ENCODE assay signal across 8 mouse cellular contexts in genomic region chr15:88732405-88733020, GRCm38 (mm10). TPM values are rescaled to one million over a fixed set of nuclear protein-coding genes. Genes with fewer than 3 reads are reported as not detected.
DNase-seq lines count a peak whose midpoint lies in the region; ATAC-seq and TF ChIP-seq lines count a peak whose summit lies in the region.

No protein-coding gene starts in this region.

- no peak for TF ChIP-seq POLR2A in liver, adult 2 months (IDR thresholded peaks at IDR 0.05; ENCODE audit: extremely low read depth, insufficient read depth, low read length)

- peak overlapping the region; percentile 50 for H3K27ac ChIP-seq in liver, adult 2 months (replicated peaks; ENCODE audit: insufficient read depth, low read depth, low read length)
- peak overlapping the region; percentile 97; the same call in 1 of the 2 replicates for H3K27ac ChIP-seq in embryonic facial prominence, embryonic 10.5 days (replicated peaks)
- peak overlapping the region; percentile 86; the same call in 1 of the 2 replicates for H3K27ac ChIP-seq in intestine, embryonic 14.5 days (ENCODE audit: low read depth)
- no peak overlapping the region for H3K27ac ChIP-seq in midbrain, postnatal 0 days (ENCODE audit: low read depth, low read length)

- H3K4me2 ChIP-seq in intestine, embryonic 14.5 days (ENCODE audit: low read length): peak overlapping the region; percentile 91
- H3K4me2 ChIP-seq in midbrain, postnatal 0 days (ENCODE audit: low read depth, low read length, poor library complexity, severe bottlenecking): peak overlapping the region; percentile 65

- no peak for DNase-seq in liver, adult 2 months (ENCODE audit: extremely low read depth, low read depth, low spot score)
- no peak for DNase-seq in liver
- DNase-seq in embryonic facial prominence, embryonic 10.5 days (ENCODE audit: low spot score): no peak
- DNase-seq in intestine, embryonic 14.5 days (ENCODE audit: low spot score): no peak
- DNase-seq in midbrain, postnatal 0 days (ENCODE audit: low spot score): no peak
- no peak for DNase-seq in adrenal gland, postnatal 36 days
- DNase-seq in urinary bladder, adult 18-20 months (ENCODE audit: low spot score in 2 of 2): no peak
- no peak for DNase-seq in layer of hippocampus, adult 9-10 months (ENCODE audit: low spot score)

- H3K36me3 ChIP-seq in liver, adult 2 months (ENCODE audit: control insufficient read depth, insufficient read depth, low read length): peaks cover 20% of the 10 kb centered on the region
- H3K36me3 ChIP-seq in embryonic facial prominence, embryonic 10.5 days (replicated peaks): peaks cover 42% of the 10 kb centered on the region
- peaks cover 23% of the 10 kb centered on the region for H3K36me3 ChIP-seq in intestine, embryonic 14.5 days (ENCODE audit: control insufficient read depth, insufficient read depth, low read length)
- H3K36me3 ChIP-seq in midbrain, postnatal 0 days (ENCODE audit: insufficient read depth, low read length): peaks cover 20% of the 10 kb centered on the region

- peaks cover 49% of the 10 kb centered on the region for H3K79me2 ChIP-seq in liver, adult 2 months (ENCODE audit: control insufficient read depth, insufficient read depth, low read length)

- H3K27me3 ChIP-seq in liver, adult 2 months (ENCODE audit: control insufficient read depth, insufficient read depth, low read length): no peaks in the 10 kb centered on the region
- H3K27me3 ChIP-seq in embryonic facial prominence, embryonic 10.5 days (replicated peaks; ENCODE audit: low read depth, poor library complexity, severe bottlenecking): no peaks in the 10 kb centered on the region
- no peaks in the 10 kb centered on the region for H3K27me3 ChIP-seq in intestine, embryonic 14.5 days (replicated peaks; ENCODE audit: control insufficient read depth, insufficient read depth, low read length)
- no peaks in the 10 kb centered on the region for H3K27me3 ChIP-seq in midbrain, postnatal 0 days (ENCODE audit: insufficient read depth, low read length)

- no peak for TF ChIP-seq CTCF in liver, adult 2 months (IDR thresholded peaks at IDR 0.05; ENCODE audit: low read depth, low read length)
- no peak for TF ChIP-seq CTCF in midbrain, postnatal 0 days (IDR thresholded peaks at IDR 0.05)

- peak overlapping the region; percentile 81 for H3K4me3 ChIP-seq in liver, adult 2 months (ENCODE audit: insufficient read depth, low read depth, low read length)
- peak overlapping the region; percentile 99 for H3K4me3 ChIP-seq in embryonic facial prominence, embryonic 10.5 days
- H3K4me3 ChIP-seq in intestine, embryonic 14.5 days (ENCODE audit: low read depth, low read length): peak overlapping the region; percentile 90
- peak overlapping the region; percentile 99 for H3K4me3 ChIP-seq in midbrain, postnatal 0 days (ENCODE audit: low read depth, low read length)

- 0 out of 2 replicates have a peak, but pooled peaks have one; percentile 2 for ATAC-seq in intestine, embryonic 14.5 days (replicated peaks; ENCODE audit: low FRiP score, low TSS enrichment, low read depth)
- no peak for ATAC-seq in midbrain, postnatal 0 days (ENCODE audit: low FRiP score)

- H3K9ac ChIP-seq in liver, adult 2 months (ENCODE audit: low read depth, low read length): peak overlapping the region; percentile 97
- H3K9ac ChIP-seq in intestine, embryonic 14.5 days (ENCODE audit: low read length): peak overlapping the region; percentile 92
- H3K9ac ChIP-seq in midbrain, postnatal 0 days (replicated peaks; ENCODE audit: low read length, poor library complexity, severe bottlenecking): peak overlapping the region; percentile 94; the same call in 1 of the 2 replicates

- whole genome bisulfite sequencing in liver, adult 2 months: 4% methylated on average over 15 of the region's 15 CpGs
- WGBS in embryonic facial prominence, embryonic 10.5 days: 37% methylated on average over 15 of the region's 15 CpGs
- 17% methylated on average over 15 of the region's 15 CpGs for WGBS in intestine, embryonic 14.5 days
- WGBS in midbrain, postnatal 0 days: 27% methylated on average over 15 of the region's 15 CpGs

- no peaks in the 10 kb centered on the region for H3K9me3 ChIP-seq in embryonic facial prominence, embryonic 10.5 days
- H3K9me3 ChIP-seq in intestine, embryonic 14.5 days (ENCODE audit: control insufficient read depth, low read length): no peaks in the 10 kb centered on the region
- H3K9me3 ChIP-seq in midbrain, postnatal 0 days (ENCODE audit: low read length): no peaks in the 10 kb centered on the region

- peaks cover 19% of the 10 kb centered on the region for H3K4me1 ChIP-seq in liver, adult 2 months (ENCODE audit: control insufficient read depth, insufficient read depth, low read length)
- peaks cover 32% of the 10 kb centered on the region for H3K4me1 ChIP-seq in embryonic facial prominence, embryonic 10.5 days
- H3K4me1 ChIP-seq in intestine, embryonic 14.5 days (replicated peaks; ENCODE audit: control insufficient read depth, insufficient read depth, low read length): peaks cover 14% of the 10 kb centered on the region
- peaks cover 10% of the 10 kb centered on the region for H3K4me1 ChIP-seq in midbrain, postnatal 0 days (ENCODE audit: insufficient read depth, low read length)

RNA-seq across cellular contexts. Expression of gene Brd1, which starts 1.5 kb away (rescaled TPM):
- 12.9 and 13.0 TPM in 2 replicates for total RNA-seq in liver, adult 2 months (2014; rRNA removed)
- 3.6 and 4.8 TPM in 2 replicates for polyA plus RNA-seq in liver, adult 2 months (2012; rRNA removed)
- polyA plus RNA-seq in embryonic facial prominence, embryonic 10.5 days (2016; fragmentation: Nextera tagmentation; extraction: Ambion mirVana): 22.2 and 23.5 TPM in 2 replicates
- 23.6 and 24.2 TPM in 2 replicates for polyA plus RNA-seq in intestine, embryonic 14.5 days (2014; fragmentation: Nextera tagmentation; extraction: Ambion mirVana)
- 42.2 and 51.4 TPM in 2 replicates for total RNA-seq in midbrain, postnatal 0 days (2014; rRNA removed)
- polyA plus RNA-seq in midbrain, postnatal 0 days (2015; fragmentation: Nextera tagmentation; extraction: Ambion mirVana): 9.7 and 11.7 TPM in 2 replicates
- total RNA-seq in adrenal gland, postnatal 36 days (2021): 10 to 100 TPM; 54.0 to 65.9 TPM

RNA-seq across cellular contexts. Expression of gene Zbed4, which starts 18.9 kb away (rescaled TPM):
- 2.8 and 4.2 TPM in 2 replicates for total RNA-seq in liver, adult 2 months (2014; rRNA removed)
- polyA plus RNA-seq in liver, adult 2 months (2012; rRNA removed): 1.8 and 1.9 TPM in 2 replicates
- 38.5 and 39.3 TPM in 2 replicates for polyA plus RNA-seq in embryonic facial prominence, embryonic 10.5 days (2016; fragmentation: Nextera tagmentation; extraction: Ambion mirVana)
- polyA plus RNA-seq in intestine, embryonic 14.5 days (2014; fragmentation: Nextera tagmentation; extraction: Ambion mirVana): 19.5 and 22.2 TPM in 2 replicates
- total RNA-seq in midbrain, postnatal 0 days (2014; rRNA removed): 19.2 and 20.7 TPM in 2 replicates
- 4.3 and 4.5 TPM in 2 replicates for polyA plus RNA-seq in midbrain, postnatal 0 days (2015; fragmentation: Nextera tagmentation; extraction: Ambion mirVana)
- 10 to 100 TPM in 1 of 2 experiments, 1 to 10 TPM in 1; 9.6 to 11.3 TPM for total RNA-seq in adrenal gland, postnatal 36 days (2021)
